Mouse (Mus musculus): ENCODE measurements around the gene Kif1b. TPM values are rescaled to one million over a fixed set of nuclear protein-coding genes. Genes with fewer than 3 reads are reported as not detected.

The Kif1b gene
- polyA plus RNA-seq, 2 experiments = 3.6 to 4.6 TPM

DNA sequence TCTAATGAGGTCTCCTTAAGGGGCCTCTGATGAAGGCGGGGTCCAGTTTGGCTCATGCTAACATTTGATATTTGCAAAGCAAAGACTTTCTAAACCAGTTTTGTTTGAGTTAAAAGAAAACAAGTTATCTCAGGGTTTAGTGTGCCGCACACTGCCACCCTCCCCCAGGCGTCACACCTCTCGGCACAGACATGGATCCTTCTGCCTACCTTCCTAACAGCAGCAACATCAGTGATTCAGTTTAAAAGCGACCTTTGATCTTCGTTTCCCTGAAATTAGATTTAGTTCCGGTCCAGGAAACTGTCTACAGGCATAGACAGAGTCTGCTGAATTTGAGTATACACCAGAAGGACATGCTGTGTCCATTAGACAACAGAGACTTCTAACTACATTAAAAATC is 129.2 kb downstream of the Kif1b start:
- no peak for TF ChIP-seq EP300 (IDR thresholded peaks at IDR 0.05; ENCODE audit: low read depth)
- TF ChIP-seq CTCF (IDR thresholded peaks at IDR 0.05; ENCODE audit: low read depth) = no peak
- ATAC-seq (ENCODE audit: insufficient read depth) = no peak
- no peak overlapping the region for H3K27ac ChIP-seq

DNA sequence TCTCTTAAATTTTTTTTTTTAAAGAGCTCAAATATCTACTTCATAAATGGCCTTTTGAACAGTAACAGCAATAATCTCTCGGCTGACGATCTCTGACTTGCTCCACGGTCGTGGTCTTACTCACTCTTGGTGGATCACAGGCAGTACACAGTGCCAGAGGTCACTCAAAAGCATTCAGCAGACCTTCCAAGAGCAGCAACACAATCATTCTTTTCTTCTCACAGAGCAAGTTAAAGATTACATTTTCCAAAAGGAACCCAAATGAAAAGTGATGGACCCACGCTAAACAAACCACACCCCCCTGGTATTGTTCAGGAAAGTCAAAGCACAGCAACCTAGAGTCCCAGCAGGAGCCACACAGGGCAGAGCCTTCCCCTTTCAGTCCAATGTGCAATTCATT is 130.4 kb downstream of the Kif1b start:
- Histone ChIP-seq H3K36me3 (replicated peaks; ENCODE audit: control insufficient read depth, insufficient read depth, low read depth) (no peaks in the 10 kb centered on the region), H3K9ac (replicated peaks) (no peak overlapping the region), H3K9me3 (ENCODE audit: control insufficient read depth, low read length) (no peaks in the 10 kb centered on the region), H3K4me3 (ENCODE audit: insufficient read depth in 1 of 2, low read depth in 2 of 2, low read length in 2 of 2) (no peak overlapping the region), H3K27me3 (ENCODE audit: control insufficient read depth, insufficient read depth, low read length) (no peaks in the 10 kb centered on the region), H3K27ac (no peak overlapping the region), H3K4me2 (ENCODE audit: low read depth) (no peak overlapping the region), H3K4me1 (replicated peaks; ENCODE audit: control insufficient read depth in 2 of 2, insufficient read depth in 2 of 2, low read length in 1 of 2) (peaks cover 0 to 6% of the 10 kb centered on the region in 2 experiments; a peak in 1 of 4 replicates)
- ATAC-seq (ENCODE audit: insufficient read depth) (no peak), DNase-seq (ENCODE audit: low read depth in 3 of 3, low spot score in 3 of 3) (no peak)
- 69% methylated on average over 5 of the region's 5 CpGs for WGBS (ENCODE audit: insufficient replicate concordance)
- TF ChIP-seq CTCF (IDR thresholded peaks at IDR 0.05; ENCODE audit: low read depth) = no peak
- no peak for TF ChIP-seq EP300 (IDR thresholded peaks at IDR 0.05; ENCODE audit: low read depth)

More for the DNA sequence above, 129.2 kb downstream of the Kif1b start:
- Histone ChIP-seq H3K9ac (replicated peaks) (no peak overlapping the region), H3K4me2 (ENCODE audit: low read depth) (no peak overlapping the region), H3K9me3 (ENCODE audit: control insufficient read depth, low read length) (no peaks in the 10 kb centered on the region), H3K4me3 (ENCODE audit: insufficient read depth in 1 of 2, low read depth in 2 of 2, low read length in 2 of 2) (no peak overlapping the region), H3K4me1 (replicated peaks; ENCODE audit: control insufficient read depth in 2 of 2, insufficient read depth in 2 of 2, low read length in 1 of 2) (0 out of 4 replicates have a peak, but pooled peaks cover 0 to 2% of the 10 kb centered on the region in 2 experiments), H3K36me3 (replicated peaks; ENCODE audit: control insufficient read depth, insufficient read depth, low read depth) (no peaks in the 10 kb centered on the region), H3K27me3 (ENCODE audit: control insufficient read depth, insufficient read depth, low read length) (no peaks in the 10 kb centered on the region)
- no peak for DNase-seq (ENCODE audit: low read depth in 3 of 3, low spot score in 3 of 3)
- WGBS (ENCODE audit: insufficient replicate concordance) = 59% methylated on average over 7 of the region's 7 CpGs

DNA sequence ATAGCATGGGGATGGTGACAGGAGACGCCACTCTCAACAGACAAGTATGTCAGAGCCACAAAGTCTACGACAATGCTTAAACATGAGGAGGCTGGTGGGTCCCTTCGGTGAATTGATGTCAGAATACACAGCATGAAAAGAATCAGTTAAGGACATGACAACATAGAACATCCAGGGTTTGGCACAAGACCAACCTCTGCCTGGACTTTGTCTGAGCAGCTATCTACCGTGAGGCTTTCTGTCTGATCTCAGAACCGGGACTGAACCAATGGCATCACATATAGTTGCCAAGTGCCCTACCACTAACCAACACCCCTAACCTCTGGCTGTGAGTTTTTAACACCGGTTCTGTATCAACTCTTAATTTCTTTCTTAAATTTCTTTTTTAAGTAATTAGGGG is 130.8 kb downstream of the Kif1b start:
- no peak for ATAC-seq (ENCODE audit: insufficient read depth)
- DNase-seq (ENCODE audit: low read depth in 3 of 3, low spot score in 3 of 3) = no peak

DNA sequence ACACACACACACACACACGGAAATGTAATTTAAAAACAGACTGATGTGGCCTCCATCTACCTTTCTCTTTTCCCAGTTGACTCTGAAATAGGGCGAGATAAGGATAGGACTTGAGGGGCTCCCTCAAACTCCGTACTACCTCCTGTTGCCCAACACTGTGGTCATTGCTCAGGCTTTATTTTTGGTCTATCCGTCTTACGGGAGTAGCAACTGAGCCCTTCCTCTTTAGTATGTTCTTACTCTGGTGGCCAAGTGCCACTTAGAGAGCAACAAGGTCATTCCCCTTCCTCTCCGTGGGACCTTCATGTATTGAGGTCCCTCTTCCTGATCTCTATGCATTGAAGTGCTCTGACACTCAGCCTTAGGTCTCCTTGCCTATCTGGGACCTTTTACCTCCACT is 133.8 kb downstream of the Kif1b start:
- Histone ChIP-seq H3K4me1 (replicated peaks; ENCODE audit: control insufficient read depth in 2 of 2, insufficient read depth in 2 of 2, low read length in 1 of 2) (peaks cover 5 to 18% of the 10 kb centered on the region in 2 experiments; a peak in 3 of 4 replicates), H3K9ac (replicated peaks) (no peak overlapping the region), H3K36me3 (replicated peaks; ENCODE audit: control insufficient read depth, insufficient read depth, low read depth) (no peaks in the 10 kb centered on the region), H3K9me3 (ENCODE audit: control insufficient read depth, low read length) (no peaks in the 10 kb centered on the region), H3K4me2 (ENCODE audit: low read depth) (no peak overlapping the region), H3K4me3 (ENCODE audit: insufficient read depth in 1 of 2, low read depth in 2 of 2, low read length in 2 of 2) (no peak overlapping the region), H3K27ac (no peak overlapping the region), H3K27me3 (ENCODE audit: control insufficient read depth, insufficient read depth, low read length) (no peaks in the 10 kb centered on the region)
- TF ChIP-seq CTCF (IDR thresholded peaks at IDR 0.05; ENCODE audit: low read depth) (no peak), EP300 (IDR thresholded peaks at IDR 0.05; ENCODE audit: low read depth) (no peak)
- ATAC-seq (ENCODE audit: insufficient read depth) = no peak
- 44% methylated on average over 6 of the region's 6 CpGs for WGBS (ENCODE audit: insufficient replicate concordance)
- no peak for DNase-seq (ENCODE audit: low read depth in 3 of 3, low spot score in 3 of 3)

More for the DNA sequence above, 130.8 kb downstream of the Kif1b start:
- no peak overlapping the region for H3K4me2 ChIP-seq (ENCODE audit: low read depth)
- TF ChIP-seq CTCF (IDR thresholded peaks at IDR 0.05; ENCODE audit: low read depth) = no peak
- no peak for TF ChIP-seq EP300 (IDR thresholded peaks at IDR 0.05; ENCODE audit: low read depth)
- no peaks in the 10 kb centered on the region for H3K27me3 ChIP-seq (ENCODE audit: control insufficient read depth, insufficient read depth, low read length)
- 65% methylated on average over 6 of the region's 6 CpGs for WGBS (ENCODE audit: insufficient replicate concordance)
- no peak overlapping the region for H3K9ac ChIP-seq (replicated peaks)
- no peaks in the 10 kb centered on the region for H3K9me3 ChIP-seq (ENCODE audit: control insufficient read depth, low read length)
- H3K4me3 ChIP-seq (ENCODE audit: insufficient read depth in 1 of 2, low read depth in 2 of 2, low read length in 2 of 2) = no peak overlapping the region
- H3K4me1 ChIP-seq (replicated peaks; ENCODE audit: control insufficient read depth in 2 of 2, insufficient read depth in 2 of 2, low read length in 1 of 2) = peaks cover 0 to 8% of the 10 kb centered on the region in 2 experiments; a peak in 1 of 4 replicates
- no peak overlapping the region for H3K27ac ChIP-seq
- H3K36me3 ChIP-seq (replicated peaks; ENCODE audit: control insufficient read depth, insufficient read depth, low read depth) = no peaks in the 10 kb centered on the region

DNA sequence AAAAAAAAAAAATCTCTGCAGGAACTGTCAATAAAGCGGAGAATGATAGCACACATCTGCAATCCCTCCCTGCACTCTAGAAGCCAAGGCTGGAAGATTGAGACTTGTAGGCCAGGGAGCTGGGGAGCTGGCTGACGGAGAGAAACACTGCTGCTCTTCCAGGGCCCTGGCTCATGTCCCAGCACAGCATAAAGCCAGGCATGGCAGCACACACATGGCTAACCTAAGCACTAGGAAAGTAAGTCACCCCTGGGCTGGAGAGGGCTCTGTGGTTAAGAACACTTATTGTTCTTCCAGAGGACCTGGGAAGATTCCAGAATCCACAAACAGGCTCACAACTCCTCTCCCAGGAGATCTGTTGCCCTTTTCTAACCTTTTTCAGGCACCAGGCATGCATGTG is 134.8 kb downstream of the Kif1b start:
- Histone ChIP-seq H3K27me3 (ENCODE audit: control insufficient read depth, insufficient read depth, low read length) (no peaks in the 10 kb centered on the region), H3K9ac (replicated peaks) (no peak overlapping the region), H3K9me3 (ENCODE audit: control insufficient read depth, low read length) (no peaks in the 10 kb centered on the region), H3K4me3 (ENCODE audit: insufficient read depth in 1 of 2, low read depth in 2 of 2, low read length in 2 of 2) (no peak overlapping the region), H3K36me3 (replicated peaks; ENCODE audit: control insufficient read depth, insufficient read depth, low read depth) (no peaks in the 10 kb centered on the region), H3K4me2 (ENCODE audit: low read depth) (no peak overlapping the region), H3K27ac (no peak overlapping the region), H3K4me1 (replicated peaks; ENCODE audit: control insufficient read depth in 2 of 2, insufficient read depth in 2 of 2, low read length in 1 of 2) (peaks cover 8 to 25% of the 10 kb centered on the region in 2 experiments; a peak in 3 of 4 replicates)
- WGBS (ENCODE audit: insufficient replicate concordance) = 62% methylated on average over 2 of the region's 2 CpGs
- TF ChIP-seq EP300 (IDR thresholded peaks at IDR 0.05; ENCODE audit: low read depth) (no peak), CTCF (IDR thresholded peaks at IDR 0.05; ENCODE audit: low read depth) (no peak)
- ATAC-seq (ENCODE audit: insufficient read depth) (no peak), DNase-seq (ENCODE audit: low read depth in 3 of 3, low spot score in 3 of 3) (no peak)

All from liver, embryonic 14.5 days (tissue).